Mouse (Mus musculus) thymus, adult 2 months (tissue): ENCODE results near the gene Rap1gap. TPM values are rescaled to one million over a fixed set of nuclear protein-coding genes. Genes with fewer than 3 reads are reported as not detected.

Experiments used
- DNase-seq: peaks from one replicate; pipeline ENCODE4 v3.0.0; 2021
- H3K27ac ChIP-seq: fragments of 200-500 bp; 2 replicates; pipeline ENCODE4 v1.5.1; 2012; ENCODE audit warnings: low read length, control low read depth; ENCODE audit not compliant: control insufficient read depth, insufficient read depth
- H3K27me3 ChIP-seq: fragments of 200-500 bp; 2 replicates; pipeline ENCODE4 v1.6.1; 2012; ENCODE audit warnings: mild to moderate bottlenecking, low read length, moderate library complexity, mixed read lengths; ENCODE audit not compliant: control insufficient read depth, insufficient read depth
- H3K36me3 ChIP-seq: fragments of 200-500 bp; 2 replicates; pipeline ENCODE4 v1.6.1; 2012; ENCODE audit warnings: mild to moderate bottlenecking, low read length, moderate library complexity; ENCODE audit not compliant: control insufficient read depth, insufficient read depth
- H3K4me1 ChIP-seq: fragments of 200-500 bp; replicated peaks from 2 replicates; pipeline ENCODE4 v1.6.1; 2012; ENCODE audit warnings: low read length; ENCODE audit not compliant: control insufficient read depth, insufficient read depth
- H3K4me3 ChIP-seq: fragments of 200-500 bp; 2 replicates; pipeline ENCODE4 v1.5.1; 2012; ENCODE audit warnings: mild to moderate bottlenecking, low read length, control low read depth, moderate library complexity; ENCODE audit not compliant: control insufficient read depth, insufficient read depth
- CTCF ChIP-seq: fragments of 200-500 bp; IDR thresholded peaks from 2 replicates; pipeline ENCODE4 v1.5.1; 2012; ENCODE audit warnings: mild to moderate bottlenecking, control low read depth, low read length, moderate library complexity, borderline replicate concordance; ENCODE audit not compliant: control insufficient read depth, poor library complexity, insufficient read depth; ENCODE audit errors: extremely low read depth
- POLR2A ChIP-seq: fragments of 200-500 bp; IDR thresholded peaks from 2 replicates; pipeline ENCODE4 v1.6.1; 2012; ENCODE audit warnings: mild to moderate bottlenecking, low read length, control low read depth, moderate library complexity; ENCODE audit not compliant: control insufficient read depth, poor library complexity, insufficient read depth; ENCODE audit errors: extremely low read depth
- WGBS: fragments of 180-500 bp; shearing (Covaris S2); methylation state at CpG from one replicate; pipeline ENCODE4 v1.1.7; 2018; 5-methylcytosine and 5-hydroxymethylcytosine counted together
- polyA plus RNA-seq: library from polyadenylated mRNA; depleted of rRNA; stranded (reverse); fragments of >200 nt; gene quantifications from 2 replicates; pipeline ENCODE4 v1.2.3, GENCODE M21; 2012

Rap1gap gene
- polyA plus RNA-seq, 1 experiment: 26.1 TPM

DNA sequence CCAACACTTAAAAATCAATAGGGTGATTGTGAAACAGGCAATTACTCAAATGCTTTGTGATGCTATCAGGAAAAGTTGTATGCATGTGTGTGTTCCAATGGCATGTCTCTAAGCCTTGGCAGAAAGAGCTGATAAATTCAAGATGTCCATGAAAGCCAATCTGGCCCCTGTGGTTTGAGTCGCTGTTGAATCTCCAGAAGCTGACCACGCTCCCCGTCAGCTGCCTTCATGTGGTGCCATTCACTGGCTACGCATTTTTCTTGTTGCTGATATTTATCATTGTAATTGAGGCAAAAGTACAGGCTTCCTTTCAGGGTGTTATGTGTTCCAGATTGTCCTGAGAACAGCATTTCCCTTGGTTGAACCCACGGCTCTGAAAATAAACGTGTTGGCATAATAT is 16.9 kb upstream of the Rap1gap start:
- no peak for DNase-seq
- Histone ChIP-seq H3K4me1 (no peaks in the 10 kb centered on the region), H3K4me3 (no peak overlapping the region), H3K27ac (no peak overlapping the region), H3K36me3 (peaks cover 70% of the 10 kb centered on the region), H3K27me3 (no peaks in the 10 kb centered on the region)
- TF ChIP-seq POLR2A (no peak), CTCF (no peak)
- 87% methylated on average over 6 of the region's 6 CpGs for WGBS

DNA sequence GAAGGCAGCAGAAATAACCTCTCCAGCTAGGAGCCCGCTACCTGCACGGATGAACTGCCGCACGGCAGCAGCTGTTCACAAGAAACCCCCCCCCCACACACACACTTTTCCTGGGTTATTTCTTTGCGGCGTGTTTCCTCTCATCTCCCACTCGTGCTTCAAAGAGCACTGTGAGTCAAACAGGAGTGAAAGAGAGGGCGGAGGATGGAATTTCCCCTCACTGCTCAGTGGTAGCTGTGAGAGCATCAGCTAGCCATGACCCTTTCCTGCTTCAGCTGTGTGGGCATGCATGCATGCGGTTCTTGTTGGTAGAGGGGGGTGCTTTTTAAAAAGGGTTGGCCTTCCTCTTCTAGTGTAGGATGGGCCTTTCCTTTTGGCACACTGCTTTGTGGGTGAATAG is 16.3 kb upstream of the Rap1gap start:
- peaks cover 76% of the 10 kb centered on the region for H3K36me3 ChIP-seq

DNA sequence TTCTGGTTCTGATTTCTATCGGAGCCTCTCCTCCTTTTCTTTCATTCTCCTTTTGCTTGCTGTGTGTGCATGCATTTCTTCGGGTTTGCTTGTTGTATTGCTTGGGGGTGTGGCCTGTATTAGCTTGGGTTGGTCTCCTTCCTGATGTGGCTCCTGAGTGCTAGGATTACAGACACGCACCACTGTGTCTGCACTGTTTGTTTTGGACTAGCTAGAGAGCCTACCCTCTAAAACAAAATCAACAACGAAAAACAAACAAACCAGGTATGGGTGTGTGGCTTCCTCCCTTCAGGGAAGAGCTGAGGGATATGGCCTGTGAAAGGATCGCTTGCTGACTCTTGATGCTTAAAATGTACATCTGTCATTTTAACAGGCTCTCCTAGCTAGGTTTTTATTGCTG is 13.6 kb upstream of the Rap1gap start:
- peaks cover 76% of the 10 kb centered on the region for H3K36me3 ChIP-seq

More for the DNA sequence above, 16.3 kb upstream of the Rap1gap start:
- H3K27ac ChIP-seq: no peak overlapping the region
- WGBS: 92% methylated on average over 9 of the region's 9 CpGs
- no peak overlapping the region for H3K4me3 ChIP-seq
- no peaks in the 10 kb centered on the region for H3K4me1 ChIP-seq
- TF ChIP-seq POLR2A (no peak), CTCF (no peak)
- no peaks in the 10 kb centered on the region for H3K27me3 ChIP-seq
- no peak for DNase-seq

DNA sequence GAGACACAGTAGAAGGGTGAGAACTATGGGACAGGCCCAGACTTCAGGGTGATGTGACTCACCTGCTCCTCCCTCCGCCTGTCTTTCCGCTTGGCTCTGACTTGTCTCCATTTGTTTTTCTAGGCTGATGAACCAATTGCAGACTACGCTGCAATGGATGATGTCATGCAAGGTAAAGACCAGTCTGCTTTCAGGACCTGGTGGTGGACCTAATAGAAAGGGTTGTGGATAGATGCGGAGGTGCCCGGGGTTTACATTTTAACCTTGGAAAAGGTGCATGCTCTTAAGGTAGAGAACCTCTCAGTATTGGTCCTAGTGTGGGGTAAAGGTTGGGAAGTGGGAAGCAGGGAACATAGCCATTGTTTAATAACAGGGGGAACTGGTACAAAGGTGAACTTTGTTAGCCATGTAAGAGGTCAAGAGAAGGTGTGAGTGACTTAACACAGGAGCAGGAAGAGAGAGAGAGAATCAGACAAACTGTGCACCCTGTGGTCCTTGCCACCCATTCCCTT is 11.6 kb upstream of the Rap1gap start:
- no peak for DNase-seq
- TF ChIP-seq POLR2A: no peak
- TF ChIP-seq CTCF: no peak
- WGBS: 97% methylated on average over 5 of the region's 5 CpGs
- Histone ChIP-seq H3K36me3 (peaks cover 79% of the 10 kb centered on the region), H3K4me1 (no peaks in the 10 kb centered on the region), H3K4me3 (no peak overlapping the region), H3K27ac (no peak overlapping the region), H3K27me3 (no peaks in the 10 kb centered on the region)

More for the DNA sequence above, 13.6 kb upstream of the Rap1gap start:
- no peak for DNase-seq
- no peaks in the 10 kb centered on the region for H3K4me1 ChIP-seq
- WGBS: 94% methylated on average over 5 of the region's 5 CpGs
- TF ChIP-seq CTCF (no peak), POLR2A (no peak)
- no peaks in the 10 kb centered on the region for H3K27me3 ChIP-seq
- H3K4me3 ChIP-seq: no peak overlapping the region
- no peak overlapping the region for H3K27ac ChIP-seq

DNA sequence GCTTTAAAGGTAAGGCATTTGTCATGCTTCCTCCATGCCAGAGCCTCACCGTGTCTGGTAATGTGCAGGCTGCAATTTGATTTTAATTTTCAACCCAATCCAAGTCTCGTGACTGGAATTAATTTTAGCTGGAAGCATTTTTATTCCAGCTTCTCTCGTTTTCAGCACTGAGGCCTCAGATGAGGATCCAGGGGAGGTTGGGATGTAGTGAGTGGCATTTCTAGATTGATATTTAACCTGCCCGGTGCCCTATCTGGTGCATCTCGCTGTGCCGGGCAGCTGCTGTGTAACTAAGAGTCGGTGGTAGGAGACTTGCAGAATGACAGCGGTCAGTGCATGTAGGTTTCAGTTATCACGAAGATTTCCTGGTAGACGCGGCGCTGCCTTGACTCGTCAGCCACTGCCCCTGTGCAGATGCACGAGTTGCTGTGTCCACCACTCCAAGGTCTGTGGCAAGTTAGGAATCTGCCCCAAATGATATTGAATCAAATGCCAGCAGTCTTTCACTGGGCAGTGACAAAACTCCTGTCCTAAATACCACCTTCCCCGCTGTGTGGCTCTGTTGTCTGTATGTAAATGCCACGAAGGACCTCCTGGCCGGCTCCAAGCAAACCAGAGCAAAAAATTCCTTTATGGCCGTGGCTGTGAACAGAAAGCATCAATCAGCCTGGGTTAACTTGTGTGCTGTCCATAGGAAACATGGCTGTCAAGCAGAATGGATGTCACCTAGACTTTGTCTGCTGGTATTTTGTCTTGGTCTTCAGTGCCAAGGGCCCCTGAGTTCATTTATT is 9.1 kb upstream of the Rap1gap start:
- H3K4me1 ChIP-seq: no peaks in the 10 kb centered on the region
- no peaks in the 10 kb centered on the region for H3K27me3 ChIP-seq
- H3K27ac ChIP-seq: no peak overlapping the region
- H3K4me3 ChIP-seq: no peak overlapping the region
- WGBS: 93% methylated on average over 18 of the region's 18 CpGs
- DNase-seq: no peak
- TF ChIP-seq CTCF: no peak
- no peak for TF ChIP-seq POLR2A
- H3K36me3 ChIP-seq: peaks cover 62% of the 10 kb centered on the region

DNA sequence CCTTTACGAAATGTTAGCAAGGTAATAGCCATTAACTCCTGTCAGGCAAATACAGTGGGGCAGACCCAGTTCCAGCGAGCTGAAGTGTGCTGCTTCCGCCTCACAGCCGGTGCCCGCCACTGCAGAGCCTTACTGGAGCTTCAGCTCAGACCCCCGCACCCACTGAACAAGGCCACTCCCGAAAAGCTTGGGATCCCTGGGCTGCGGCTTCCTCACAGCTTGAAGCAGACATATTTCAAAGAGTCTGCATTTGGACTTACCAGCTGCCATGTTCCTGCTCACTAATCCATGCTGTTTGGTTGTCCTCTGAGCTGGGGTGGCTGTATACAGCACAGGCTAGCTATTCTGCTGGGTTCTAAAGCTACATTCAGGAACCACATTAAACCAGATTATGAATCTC is 6.9 kb upstream of the Rap1gap start:
- Histone ChIP-seq H3K4me3 (no peak overlapping the region), H3K36me3 (peaks cover 40% of the 10 kb centered on the region), H3K27me3 (no peaks in the 10 kb centered on the region), H3K27ac (no peak overlapping the region), H3K4me1 (no peaks in the 10 kb centered on the region)
- no peak for DNase-seq
- 97% methylated on average over 8 of the region's 8 CpGs for WGBS
- TF ChIP-seq CTCF (no peak), POLR2A (no peak)

DNA sequence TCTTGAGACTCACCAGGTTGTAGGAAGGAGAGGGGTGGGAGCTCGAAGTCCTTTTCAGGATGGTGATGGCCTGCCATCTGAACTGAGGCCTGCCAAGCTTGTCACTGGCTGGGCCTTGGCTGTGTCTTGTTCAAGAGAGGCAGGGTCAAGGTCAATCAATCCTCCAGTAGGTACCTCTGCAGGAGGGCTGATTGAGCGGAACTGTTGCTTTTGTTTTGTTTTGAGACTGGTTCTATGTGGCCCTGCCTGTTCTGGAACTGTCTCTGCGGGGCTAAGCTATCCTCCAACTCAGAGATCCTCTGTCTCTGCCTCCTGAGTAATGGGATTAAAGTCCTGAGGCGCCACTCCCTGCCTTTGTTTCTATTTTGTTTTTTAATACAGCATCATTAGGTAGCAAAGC is 5.0 kb upstream of the Rap1gap start:
- no peaks in the 10 kb centered on the region; the same call in 1 of the 2 replicates for H3K27me3 ChIP-seq
- WGBS: 96% methylated on average over 4 of the region's 4 CpGs
- H3K36me3 ChIP-seq: peaks cover 28% of the 10 kb centered on the region
- no peak for DNase-seq
- H3K4me3 ChIP-seq: no peak overlapping the region
- peaks cover 2% of the 10 kb centered on the region; the same call in 1 of the 2 replicates for H3K4me1 ChIP-seq
- TF ChIP-seq CTCF (no peak), POLR2A (no peak)
- no peak overlapping the region for H3K27ac ChIP-seq
